Mouse (Mus musculus): ENCODE results near the gene BC024063. TPM values are rescaled to one million over a fixed set of nuclear protein-coding genes. Genes with fewer than 3 reads are reported as not detected.
A peak's percentile ranks its signal among the peaks of the same experiment; 100 is the strongest.
"Not testable (repeated sequence)": the region's sequence is repeated elsewhere in the genome, so short reads cannot be mapped to it uniquely, and the experiment has no call there.

The BC024063 gene
- 1 to 10 TPM; 7.7 to 8.5 TPM for total RNA-seq (2021)
- long read RNA-seq, experiment 1, partial matches to known transcripts, result 0 of 3 reads
- long read RNA-seq, experiment 1, other reads (novel, unspliced or antisense), result 1 of 3 reads
- long read RNA-seq, experiment 2, partial matches to known transcripts, result 0 of 3 reads
- long read RNA-seq, experiment 2, other reads (novel, unspliced or antisense), result 0 of 3 reads

- peak within 1 kb of the TSS; percentile 61 for H3K4me3 ChIP-seq
- DNase-seq (ENCODE audit: low spot score in 2 of 2), result peak; percentile 59 to 77
- peak within 1 kb of the TSS; percentile 88 for H3K27ac ChIP-seq
Measured at GRCm38 (mm10) chr10:82082728-82083621, at the start of gene BC024063. TSS of gene BC024063 (plus strand) at chr10:82083353.

GRCm38 (mm10) chr10:82042191-82042590 is 41.0 kb upstream of the BC024063 start:
- no peak overlapping the region for H3K27ac ChIP-seq
- no peak overlapping the region for H3K4me3 ChIP-seq
- DNase-seq (ENCODE audit: low spot score in 2 of 2), result no peak
- TF ChIP-seq CTCF (conservative IDR thresholded peaks at IDR 0.05), result no peak

GRCm38 (mm10) chr10:82046603-82047002 is 36.5 kb upstream of the BC024063 start:
- no peak for DNase-seq (ENCODE audit: low spot score in 2 of 2)
- Histone ChIP-seq H3K27ac (no peak overlapping the region), H3K4me3 (no peak overlapping the region)
- no peak for TF ChIP-seq CTCF (conservative IDR thresholded peaks at IDR 0.05)

DNA sequence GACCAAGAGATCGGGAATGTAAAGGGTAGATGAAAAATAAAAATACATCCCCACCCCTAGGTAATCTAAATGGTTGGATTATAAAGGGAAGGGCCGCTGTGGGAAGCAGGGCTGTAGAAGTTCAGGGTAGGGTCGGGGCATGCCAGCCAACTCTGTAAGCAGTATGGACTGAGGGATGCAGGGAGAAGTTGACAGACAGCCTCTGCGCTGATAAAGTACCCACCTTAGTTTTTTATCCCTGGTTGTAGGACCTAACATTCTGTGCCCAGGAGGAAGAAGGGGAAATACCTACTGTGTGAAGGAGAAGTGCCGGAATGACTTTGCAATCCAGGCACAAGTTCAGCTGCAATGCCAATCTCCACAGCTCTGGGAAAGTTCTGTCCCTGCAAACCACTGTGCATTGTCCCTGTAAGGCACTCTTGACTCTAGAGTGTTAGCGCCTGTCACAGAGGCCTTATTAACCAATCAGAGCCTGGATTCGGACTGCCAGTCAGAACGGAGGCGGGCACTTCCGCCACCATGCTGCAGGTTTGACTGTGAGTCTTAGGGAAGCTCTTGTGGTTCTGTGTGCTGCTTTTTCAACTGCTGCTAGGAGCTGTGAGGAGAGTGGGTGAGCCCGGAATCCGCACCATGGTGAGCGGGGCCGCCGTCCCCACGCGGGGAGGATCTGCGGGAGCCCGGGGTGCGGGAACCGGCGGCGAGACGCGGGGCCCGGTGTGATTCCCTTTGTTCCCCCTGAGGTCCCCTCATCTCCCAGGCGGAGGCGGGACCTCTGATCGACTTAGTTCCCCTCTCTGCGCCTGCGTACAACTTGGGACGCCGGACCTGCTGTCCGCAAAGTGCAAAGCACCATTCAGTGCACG is 35.3 kb upstream of the BC024063 start, which contains the start of gene Zfp873:
Zfp873 (plus strand) TSS at position 527 of the 863 bp plus-strand sequence.
- DNase-seq (ENCODE audit: low spot score in 2 of 2), result peak; percentile 86 to 94
- Histone ChIP-seq H3K27ac (peak within 1 kb of the TSS; percentile 97), H3K4me3 (peak within 1 kb of the TSS; percentile 84)
- TF ChIP-seq CTCF (conservative IDR thresholded peaks at IDR 0.05), result peak; percentile 34

- not testable (repeated sequence) for DNase-seq (ENCODE audit: low spot score in 2 of 2)
- H3K27ac ChIP-seq, result peak overlapping the region; percentile 97
- peak overlapping the region; percentile 84 for H3K4me3 ChIP-seq
- 0 out of 2 replicates have a peak, but pooled peaks have one; percentile 3 for TF ChIP-seq CTCF (conservative IDR thresholded peaks at IDR 0.05)
Measured at GRCm38 (mm10) chr10:82048460-82048804, 34.7 kb upstream of the BC024063 start.

- DNase-seq (ENCODE audit: low spot score in 2 of 2), result not testable (repeated sequence)
- H3K27ac ChIP-seq, result peak overlapping the region; percentile 88
Measured at GRCm38 (mm10) chr10:82083622-82083971, 444 bp downstream of the BC024063 start.

DNA sequence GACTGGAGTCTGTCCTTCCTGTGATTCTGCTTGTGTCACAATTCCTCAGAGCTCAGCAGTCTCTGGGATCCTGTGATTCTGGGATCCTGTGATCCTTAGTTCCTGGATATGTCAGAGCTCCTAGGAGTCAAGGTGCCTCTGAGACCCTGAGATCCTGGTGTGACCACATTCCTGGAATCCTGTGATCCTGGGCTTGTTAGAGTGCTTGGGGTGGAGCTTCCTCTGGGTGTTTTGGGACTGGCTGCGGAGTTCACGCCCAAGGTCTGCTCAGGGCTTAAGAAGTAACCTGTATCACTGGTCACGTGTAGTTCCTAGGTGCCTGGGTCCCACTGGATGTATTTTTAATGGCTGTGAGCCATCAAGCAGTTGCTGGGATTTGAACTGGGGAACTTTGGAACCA is 34.1 kb downstream of the BC024063 start:
- no peak for TF ChIP-seq CTCF (conservative IDR thresholded peaks at IDR 0.05)
- H3K4me3 ChIP-seq, result no peak overlapping the region
- H3K27ac ChIP-seq, result no peak overlapping the region
- no peak for DNase-seq (ENCODE audit: low spot score in 2 of 2)

More at GRCm38 (mm10) chr10:82083622-82083971, 444 bp downstream of the BC024063 start:
- H3K4me3 ChIP-seq, result peak overlapping the region; percentile 61

DNA sequence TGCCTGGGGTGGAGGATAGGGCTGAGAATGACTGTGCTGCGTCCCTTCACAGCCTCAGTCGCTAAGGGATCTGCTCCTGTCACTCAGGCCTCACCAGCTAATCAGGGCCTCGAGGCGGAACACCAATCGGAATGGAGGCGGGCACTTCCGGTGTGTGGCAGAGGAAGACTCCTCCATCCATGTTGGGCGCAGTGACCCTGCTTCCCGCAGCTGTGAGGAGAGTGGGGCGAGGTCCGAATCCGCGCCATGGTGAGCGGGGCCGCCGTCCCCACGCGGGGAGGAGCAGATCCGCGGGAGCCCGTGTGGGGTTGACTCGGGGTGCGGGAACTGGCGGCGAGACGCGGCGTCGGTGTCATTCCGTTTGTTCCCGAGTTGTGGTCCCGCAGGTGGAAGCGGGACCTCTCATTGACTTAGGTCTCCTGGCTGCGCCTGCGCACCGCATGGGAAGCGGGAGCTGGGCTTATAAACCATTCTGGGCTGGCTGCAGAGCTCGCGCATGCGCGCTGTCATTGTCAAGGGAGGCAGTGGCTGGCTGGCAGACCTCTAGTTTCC is 44.8 kb downstream of the BC024063 start, which contains the start of gene AU041133:
AU041133 (plus strand) TSS at position 164 of the 552 bp plus-strand sequence.
- Histone ChIP-seq H3K27ac (peak within 1 kb of the TSS; percentile 94), H3K4me3 (peak within 1 kb of the TSS; percentile 95)
- DNase-seq (ENCODE audit: low spot score in 2 of 2), result peak; percentile 90 to 93
- no peak for TF ChIP-seq CTCF (conservative IDR thresholded peaks at IDR 0.05)

DNA sequence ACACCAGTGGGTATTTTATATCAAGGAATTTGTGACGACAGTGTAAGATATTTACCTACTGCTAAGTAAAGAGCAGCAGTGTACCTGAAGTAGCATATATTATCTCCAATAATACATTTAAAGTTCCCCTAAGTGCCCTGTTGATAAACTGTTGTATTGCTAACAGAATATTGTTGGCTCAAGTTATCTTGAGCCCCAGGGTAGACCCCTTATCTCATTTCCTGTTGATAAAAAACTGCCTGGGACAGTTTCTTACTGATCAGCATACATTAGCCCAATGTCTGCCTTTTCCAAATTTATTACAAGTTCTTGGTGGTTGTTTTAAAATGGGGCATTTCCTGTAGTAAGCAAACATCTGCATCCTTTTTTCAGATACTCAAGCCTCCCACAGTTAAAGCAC is 62.1 kb downstream of the BC024063 start:
- H3K4me3 ChIP-seq, result no peak overlapping the region
- H3K27ac ChIP-seq, result no peak overlapping the region
- TF ChIP-seq CTCF (conservative IDR thresholded peaks at IDR 0.05), result no peak
- no peak for DNase-seq (ENCODE audit: low spot score in 2 of 2)

GRCm38 (mm10) chr10:82147571-82147970 is 64.4 kb downstream of the BC024063 start:
- Histone ChIP-seq H3K4me3 (no peak overlapping the region), H3K27ac (no peak overlapping the region)
- DNase-seq (ENCODE audit: low spot score in 2 of 2), result no peak
- TF ChIP-seq CTCF (conservative IDR thresholded peaks at IDR 0.05), result no peak

Other genes starting within 250 kb of the BC024063 start
- gene Gm32687, start 219.4 kb upstream of the BC024063 start, total RNA-seq (2021), result 1 to 10 TPM; 2.7 to 4.0 TPM
- gene Zfp781, start 152.9 kb upstream of the BC024063 start, total RNA-seq (2021), result 1 to 10 TPM; 4.0 to 5.3 TPM
- 10 to 100 TPM; 11.9 to 12.5 TPM for gene Zfp873, start 35.2 kb upstream of the BC024063 start, total RNA-seq (2021)
- 1 to 10 TPM; 8.8 to 9.7 TPM for gene AU041133, start 44.7 kb downstream of the BC024063 start, total RNA-seq (2021)
- gene Zfp938, start 157.9 kb downstream of the BC024063 start, total RNA-seq (2021), result 10 to 100 TPM; 21.0 to 21.8 TPM
- not detected for gene 4932415D10Rik, start 233.2 kb downstream of the BC024063 start, total RNA-seq (2021)

All from layer of hippocampus, adult 2 months (tissue).